Comparison of ENCODE assay signal across 9 mouse cellular contexts in the genomic region with DNA sequence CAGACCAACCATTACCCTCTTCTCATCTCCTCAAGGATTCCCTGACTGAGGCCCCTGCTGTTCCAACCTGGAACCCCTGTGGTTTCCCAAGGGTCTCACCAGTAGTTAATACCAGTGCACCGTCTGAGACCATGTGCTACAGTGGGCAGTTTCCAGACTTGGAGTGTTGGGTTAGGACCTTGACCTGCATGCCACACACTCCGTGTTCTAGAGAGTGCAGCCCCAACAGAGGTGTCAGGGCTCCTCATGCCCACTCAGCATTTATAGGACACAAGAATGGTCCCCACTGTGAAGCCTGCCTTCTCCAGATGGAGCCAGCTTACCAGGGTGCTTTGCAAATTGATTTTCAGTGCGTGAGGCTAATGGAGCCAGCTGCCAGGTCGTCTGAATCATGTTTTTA. TPM values are rescaled to one million over a fixed set of nuclear protein-coding genes. Genes with fewer than 3 reads are reported as not detected.
DNase-seq lines count a peak whose midpoint lies in the region; ATAC-seq lines count a peak whose summit lies in the region.
"Had no signal": no experiment of that assay in that cellular context is flagged by ENCODE, and none has a peak within 500 bp of the region (broad histone marks: within the 10 kb centered on the region; RNA-seq: fewer than 3 reads in every experiment).

No protein-coding gene starts in this region.

- no peak overlapping the region for H3K4me3 ChIP-seq in heart, embryonic 11.5 days (ENCODE audit: low read depth, low read length)
- H3K4me3 ChIP-seq in midbrain, embryonic 12.5 days, result no peak overlapping the region
- no peak overlapping the region for H3K4me3 ChIP-seq in midbrain, embryonic 11.5 days (ENCODE audit: low read depth, low read length)
- no peak overlapping the region for H3K4me3 ChIP-seq in limb, embryonic 13.5 days
- H3K4me3 ChIP-seq in stomach, embryonic 16.5 days (replicated peaks; ENCODE audit: low read length), result no peak overlapping the region

- peaks cover 8% of the 10 kb centered on the region for H3K4me1 ChIP-seq in heart, embryonic 11.5 days (ENCODE audit: control insufficient read depth, insufficient read depth, low read length)
- no peaks in the 10 kb centered on the region for H3K4me1 ChIP-seq in midbrain, embryonic 12.5 days
- H3K4me1 ChIP-seq in midbrain, embryonic 11.5 days (ENCODE audit: control insufficient read depth, insufficient read depth, low read length), result peaks cover 3% of the 10 kb centered on the region
- peaks cover 9% of the 10 kb centered on the region for H3K4me1 ChIP-seq in limb, embryonic 13.5 days
- H3K4me1 ChIP-seq in stomach, embryonic 16.5 days (ENCODE audit: control insufficient read depth, insufficient read depth, low read length), result no peaks in the 10 kb centered on the region; the same call in 1 of the 2 replicates

- no peaks in the 10 kb centered on the region for H3K9me3 ChIP-seq in heart, embryonic 11.5 days (replicated peaks; ENCODE audit: control insufficient read depth, low read length)
- no peaks in the 10 kb centered on the region for H3K9me3 ChIP-seq in midbrain, embryonic 12.5 days
- no peaks in the 10 kb centered on the region for H3K9me3 ChIP-seq in midbrain, embryonic 11.5 days (ENCODE audit: control insufficient read depth, low read length)
- H3K9me3 ChIP-seq in limb, embryonic 13.5 days, result no peaks in the 10 kb centered on the region
- no peaks in the 10 kb centered on the region for H3K9me3 ChIP-seq in stomach, embryonic 16.5 days (replicated peaks; ENCODE audit: control insufficient read depth, low read length)

- no peaks in the 10 kb centered on the region for H3K27me3 ChIP-seq in heart, embryonic 11.5 days (ENCODE audit: control insufficient read depth, insufficient read depth, low read length)
- H3K27me3 ChIP-seq in midbrain, embryonic 12.5 days, result no peaks in the 10 kb centered on the region
- no peaks in the 10 kb centered on the region for H3K27me3 ChIP-seq in midbrain, embryonic 11.5 days (ENCODE audit: control insufficient read depth, insufficient read depth, low read length)
- no peaks in the 10 kb centered on the region for H3K27me3 ChIP-seq in limb, embryonic 13.5 days
- H3K27me3 ChIP-seq in stomach, embryonic 16.5 days (ENCODE audit: control insufficient read depth, insufficient read depth, low read length), result no peaks in the 10 kb centered on the region

- peak overlapping the region; percentile 18; the same call in 1 of the 2 replicates for H3K27ac ChIP-seq in heart, embryonic 11.5 days (ENCODE audit: low read depth, low read length)
- peak overlapping the region; percentile 39 for H3K27ac ChIP-seq in midbrain, embryonic 12.5 days (replicated peaks)
- H3K27ac ChIP-seq in midbrain, embryonic 11.5 days (ENCODE audit: low read depth, low read length), result no peak overlapping the region
- H3K27ac ChIP-seq in limb, embryonic 13.5 days, result peak overlapping the region; percentile 52; the same call in 1 of the 2 replicates
- H3K27ac ChIP-seq in stomach, embryonic 16.5 days (ENCODE audit: low read length), result peak overlapping the region; percentile 13; the same call in 1 of the 2 replicates

- no peak for ATAC-seq in heart, embryonic 11.5 days (replicated peaks; ENCODE audit: insufficient number of reproducible peaks, low FRiP score, low TSS enrichment)
- no peak for ATAC-seq in midbrain, embryonic 12.5 days (ENCODE audit: low FRiP score, low read depth)
- ATAC-seq in midbrain, embryonic 11.5 days (ENCODE audit: low FRiP score), result no peak
- ATAC-seq in limb, embryonic 13.5 days (ENCODE audit: low FRiP score, low read depth), result no peak
- ATAC-seq in stomach, embryonic 16.5 days (ENCODE audit: insufficient read depth, low FRiP score), result no peak

- 68% methylated on average over 4 of the region's 4 CpGs for WGBS in heart, embryonic 11.5 days (ENCODE audit: insufficient replicate concordance)
- WGBS in midbrain, embryonic 12.5 days, result 68% methylated on average over 4 of the region's 4 CpGs
- WGBS in midbrain, embryonic 11.5 days, result 62% methylated on average over 4 of the region's 4 CpGs
- WGBS in limb, embryonic 13.5 days, result 63% methylated on average over 4 of the region's 4 CpGs
- WGBS in stomach, embryonic 16.5 days, result 71% methylated on average over 4 of the region's 4 CpGs

- H3K9ac ChIP-seq in heart, embryonic 11.5 days (ENCODE audit: low read depth, low read length), result no peak overlapping the region
- H3K9ac ChIP-seq in midbrain, embryonic 12.5 days (replicated peaks), result no peak overlapping the region
- no peak overlapping the region for H3K9ac ChIP-seq in midbrain, embryonic 11.5 days (ENCODE audit: low read length)
- no peak overlapping the region for H3K9ac ChIP-seq in limb, embryonic 13.5 days
- no peak overlapping the region for H3K9ac ChIP-seq in stomach, embryonic 16.5 days (ENCODE audit: low read length)

- no peak for DNase-seq in heart, adult 18-20 months
- DNase-seq in midbrain, embryonic 11.5 days (ENCODE audit: low spot score, missing footprints), result no peak
- no peak for DNase-seq in right cerebral cortex, postnatal 36 days (ENCODE audit: low spot score in 2 of 2)
- DNase-seq in cerebellum, adult 8-10 months, result no peak
- DNase-seq: cerebellum, postnatal 36 days had no signal

- peaks cover 21% of the 10 kb centered on the region for H3K36me3 ChIP-seq in heart, embryonic 11.5 days (ENCODE audit: control insufficient read depth, insufficient read depth, low read length)
- H3K36me3 ChIP-seq in midbrain, embryonic 12.5 days, result peaks cover 52% of the 10 kb centered on the region
- peaks cover 25% of the 10 kb centered on the region for H3K36me3 ChIP-seq in midbrain, embryonic 11.5 days (ENCODE audit: control insufficient read depth, insufficient read depth, low read length)
- peaks cover 59% of the 10 kb centered on the region for H3K36me3 ChIP-seq in limb, embryonic 13.5 days
- H3K36me3 ChIP-seq in stomach, embryonic 16.5 days (ENCODE audit: control insufficient read depth, insufficient read depth, low read length), result peaks cover 12% of the 10 kb centered on the region

- no peak overlapping the region for H3K4me2 ChIP-seq in heart, embryonic 11.5 days
- no peak overlapping the region for H3K4me2 ChIP-seq in midbrain, embryonic 12.5 days (replicated peaks)
- no peak overlapping the region for H3K4me2 ChIP-seq in midbrain, embryonic 11.5 days
- no peak overlapping the region for H3K4me2 ChIP-seq in limb, embryonic 13.5 days (replicated peaks)
- H3K4me2 ChIP-seq in stomach, embryonic 16.5 days (ENCODE audit: low read depth, low read length), result no peak overlapping the region

RNA-seq across cellular contexts. Expression of a gene that starts 28.7 kb away (rescaled TPM):
- 43.3 and 48.2 TPM in 2 replicates for polyA plus RNA-seq in heart, embryonic 11.5 days (2014; fragmentation: Nextera tagmentation; extraction: Ambion mirVana)
- total RNA-seq in heart, adult 18-20 months (2021), result 10 to 100 TPM; 15.1 to 15.2 TPM
- polyA plus RNA-seq in midbrain, embryonic 12.5 days (2016; fragmentation: Nextera tagmentation; extraction: Ambion mirVana), result 68.0 and 74.2 TPM in 2 replicates
- 45.5 and 50.7 TPM in 2 replicates for polyA plus RNA-seq in midbrain, embryonic 11.5 days (2014; fragmentation: Nextera tagmentation; extraction: Ambion mirVana)
- 40.9 and 43.7 TPM in 2 replicates for polyA plus RNA-seq in limb, embryonic 13.5 days (2015; fragmentation: Nextera tagmentation; extraction: Ambion mirVana)
- polyA plus RNA-seq in stomach, embryonic 16.5 days (2015; fragmentation: Nextera tagmentation; extraction: Ambion mirVana), result 39.6 and 44.4 TPM in 2 replicates

RNA-seq across cellular contexts. Expression of a gene that starts 29.9 kb away (rescaled TPM):
- polyA plus RNA-seq in heart, embryonic 11.5 days (2014; fragmentation: Nextera tagmentation; extraction: Ambion mirVana), result 2.7 and 2.9 TPM in 2 replicates
- total RNA-seq in heart, adult 18-20 months (2021), result 10 to 100 TPM; 11.1 to 11.3 TPM
- 13.9 and 15.5 TPM in 2 replicates for polyA plus RNA-seq in midbrain, embryonic 12.5 days (2016; fragmentation: Nextera tagmentation; extraction: Ambion mirVana)
- polyA plus RNA-seq in midbrain, embryonic 11.5 days (2014; fragmentation: Nextera tagmentation; extraction: Ambion mirVana), result 4.6 and 5.2 TPM in 2 replicates
- polyA plus RNA-seq in limb, embryonic 13.5 days (2015; fragmentation: Nextera tagmentation; extraction: Ambion mirVana), result 8.6 and 8.8 TPM in 2 replicates
- 31.2 and 35.2 TPM in 2 replicates for polyA plus RNA-seq in stomach, embryonic 16.5 days (2015; fragmentation: Nextera tagmentation; extraction: Ambion mirVana)
